Mouse (Mus musculus) cortical plate, adult 2 months (tissue): Measurements from ENCODE around the gene Sec14l5.

ENCODE experiments used
- CTCF ChIP-seq: fragments of 200-500 bp; IDR thresholded peaks from 2 replicates; pipeline ENCODE4 v1.5.1; 2011; ENCODE audit warnings: mild to moderate bottlenecking, control low read depth, low read length; ENCODE audit not compliant: insufficient read depth; ENCODE audit errors: extremely low read depth
- POLR2A ChIP-seq: fragments of 200-500 bp; IDR thresholded peaks from 2 replicates; pipeline ENCODE4 v1.6.1; 2011; ENCODE audit warnings: mild to moderate bottlenecking, low read length, control low read depth; ENCODE audit not compliant: insufficient read depth; ENCODE audit errors: extremely low read depth

GRCm38 (mm10) chr16:5222140-5222539 is 75.2 kb downstream of the Sec14l5 start, which contains the start of gene AU021092:
- TF ChIP-seq POLR2A (no peak), CTCF (no peak)
